Mouse (Mus musculus): ENCODE data around the gene Tenm2. TPM values are rescaled to one million over a fixed set of nuclear protein-coding genes. Genes with fewer than 3 reads are reported as not detected.

Gene Tenm2
- polyA plus RNA-seq, 1 experiment from 2014 or later: 0.95 TPM

DNA sequence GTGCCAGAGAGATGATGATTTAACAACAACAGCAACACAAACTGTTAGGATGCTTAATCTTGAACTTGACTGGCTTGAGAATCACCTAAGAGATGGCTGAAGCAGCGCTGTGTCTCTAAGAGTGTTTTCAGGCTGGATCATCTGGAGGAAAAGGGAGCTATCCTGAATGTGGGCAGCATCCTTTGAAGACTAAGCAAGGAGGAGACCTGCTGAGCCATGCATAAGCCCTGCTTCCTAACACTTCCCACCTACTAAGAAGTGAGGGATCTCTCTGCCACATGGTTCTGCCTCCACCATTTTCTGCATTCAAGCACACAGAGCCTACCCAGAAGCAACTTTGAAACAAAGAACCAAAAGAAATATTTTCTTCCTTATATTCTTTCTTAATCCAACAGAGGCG, 532.9 kb downstream of the Tenm2 start:
- no peak overlapping the region for H3K4me3 ChIP-seq (ENCODE audit: low read length)
- no peak overlapping the region for H3K9ac ChIP-seq (ENCODE audit: low read depth, low read length)
- H3K4me1 ChIP-seq (ENCODE audit: control insufficient read depth, insufficient read depth, low read length): no peaks in the 10 kb centered on the region
- H3K9me3 ChIP-seq (ENCODE audit: control insufficient read depth, low read length): no peaks in the 10 kb centered on the region
- H3K27me3 ChIP-seq (ENCODE audit: control insufficient read depth, insufficient read depth, low read length): no peaks in the 10 kb centered on the region
- H3K4me2 ChIP-seq (replicated peaks; ENCODE audit: low read depth, low read length): no peak overlapping the region
- no peak for ATAC-seq (ENCODE audit: low FRiP score, low TSS enrichment)
- 77% methylated on average over 2 of the region's 2 CpGs for WGBS
- H3K36me3 ChIP-seq (ENCODE audit: control insufficient read depth, insufficient read depth, low read length): no peaks in the 10 kb centered on the region
- H3K27ac ChIP-seq (ENCODE audit: low read depth, low read length): no peak overlapping the region

GRCm38 (mm10) chr11:36700951-36701350, 534.8 kb downstream of the Tenm2 start:
- no peak overlapping the region for H3K27ac ChIP-seq (ENCODE audit: low read depth, low read length)
- no peaks in the 10 kb centered on the region for H3K9me3 ChIP-seq (ENCODE audit: control insufficient read depth, low read length)
- no peaks in the 10 kb centered on the region for H3K36me3 ChIP-seq (ENCODE audit: control insufficient read depth, insufficient read depth, low read length)
- H3K27me3 ChIP-seq (ENCODE audit: control insufficient read depth, insufficient read depth, low read length): no peaks in the 10 kb centered on the region
- H3K4me2 ChIP-seq (replicated peaks; ENCODE audit: low read depth, low read length): no peak overlapping the region
- H3K9ac ChIP-seq (ENCODE audit: low read depth, low read length): no peak overlapping the region
- H3K4me1 ChIP-seq (ENCODE audit: control insufficient read depth, insufficient read depth, low read length): no peaks in the 10 kb centered on the region
- 89% methylated on average over 3 of the region's 3 CpGs for WGBS
- no peak for ATAC-seq (ENCODE audit: low FRiP score, low TSS enrichment)
- no peak overlapping the region for H3K4me3 ChIP-seq (ENCODE audit: low read length)

DNA sequence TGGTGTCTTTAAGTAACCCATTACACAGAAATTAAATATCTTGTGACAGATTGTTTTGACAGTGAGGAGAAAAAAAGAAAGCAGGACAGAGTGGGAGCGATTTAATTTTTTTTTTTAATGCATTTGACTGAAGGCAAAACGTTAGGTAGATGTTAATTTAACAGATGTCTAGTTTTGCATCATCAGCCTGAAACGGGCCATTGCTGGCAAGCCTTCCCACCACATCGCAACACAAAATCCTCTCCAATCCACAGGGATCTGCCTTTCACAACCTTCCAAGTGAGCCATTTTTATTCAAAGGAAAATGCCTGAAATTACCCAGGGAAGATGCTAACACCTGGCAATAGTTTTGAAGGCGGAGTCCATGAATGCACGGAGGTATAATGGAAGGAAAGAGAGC, 535.6 kb downstream of the Tenm2 start:
- H3K9me3 ChIP-seq (ENCODE audit: control insufficient read depth, low read length): no peaks in the 10 kb centered on the region
- H3K4me3 ChIP-seq (ENCODE audit: low read length): no peak overlapping the region
- no peaks in the 10 kb centered on the region for H3K27me3 ChIP-seq (ENCODE audit: control insufficient read depth, insufficient read depth, low read length)
- WGBS: 90% methylated on average over 6 of the region's 6 CpGs
- no peak overlapping the region for H3K4me2 ChIP-seq (replicated peaks; ENCODE audit: low read depth, low read length)
- no peaks in the 10 kb centered on the region for H3K4me1 ChIP-seq (ENCODE audit: control insufficient read depth, insufficient read depth, low read length)
- no peak overlapping the region for H3K9ac ChIP-seq (ENCODE audit: low read depth, low read length)
- H3K27ac ChIP-seq (ENCODE audit: low read depth, low read length): no peak overlapping the region
- ATAC-seq (ENCODE audit: low FRiP score, low TSS enrichment): no peak
- no peaks in the 10 kb centered on the region for H3K36me3 ChIP-seq (ENCODE audit: control insufficient read depth, insufficient read depth, low read length)

DNA sequence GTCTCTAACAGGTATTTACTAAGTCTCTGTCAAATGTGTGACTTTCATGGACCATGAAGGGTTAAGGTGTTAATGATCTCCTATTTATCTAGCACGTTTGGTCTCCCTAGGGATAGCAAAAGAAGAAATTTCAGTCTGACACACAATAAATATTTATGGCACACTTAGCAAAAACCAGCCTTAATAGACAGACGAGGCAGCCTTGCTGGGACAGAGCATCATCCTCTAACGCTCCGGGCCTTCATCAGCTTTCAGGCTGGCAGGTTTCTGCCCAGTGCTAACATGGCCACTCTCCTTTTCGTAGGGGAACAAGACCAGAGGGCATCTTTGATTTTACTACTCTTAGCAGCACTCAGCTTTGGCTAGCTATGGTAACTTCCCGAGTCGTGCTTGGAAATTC, 537.5 kb downstream of the Tenm2 start:
- Histone ChIP-seq H3K27ac (ENCODE audit: low read depth, low read length) (no peak overlapping the region), H3K27me3 (ENCODE audit: control insufficient read depth, insufficient read depth, low read length) (no peaks in the 10 kb centered on the region), H3K9ac (ENCODE audit: low read depth, low read length) (no peak overlapping the region), H3K4me2 (replicated peaks; ENCODE audit: low read depth, low read length) (no peak overlapping the region), H3K4me1 (ENCODE audit: control insufficient read depth, insufficient read depth, low read length) (no peaks in the 10 kb centered on the region), H3K36me3 (ENCODE audit: control insufficient read depth, insufficient read depth, low read length) (no peaks in the 10 kb centered on the region), H3K4me3 (ENCODE audit: low read length) (no peak overlapping the region), H3K9me3 (ENCODE audit: control insufficient read depth, low read length) (no peaks in the 10 kb centered on the region)
- no peak for ATAC-seq (ENCODE audit: low FRiP score, low TSS enrichment)
- WGBS: 46% methylated on average over 7 of the region's 7 CpGs

GRCm38 (mm10) chr11:36697816-36698215, 537.9 kb downstream of the Tenm2 start:
- Histone ChIP-seq H3K4me1 (ENCODE audit: control insufficient read depth, insufficient read depth, low read length) (no peaks in the 10 kb centered on the region), H3K9me3 (ENCODE audit: control insufficient read depth, low read length) (no peaks in the 10 kb centered on the region), H3K4me3 (ENCODE audit: low read length) (no peak overlapping the region), H3K9ac (ENCODE audit: low read depth, low read length) (no peak overlapping the region), H3K4me2 (replicated peaks; ENCODE audit: low read depth, low read length) (no peak overlapping the region), H3K36me3 (ENCODE audit: control insufficient read depth, insufficient read depth, low read length) (no peaks in the 10 kb centered on the region), H3K27me3 (ENCODE audit: control insufficient read depth, insufficient read depth, low read length) (no peaks in the 10 kb centered on the region), H3K27ac (ENCODE audit: low read depth, low read length) (no peak overlapping the region)
- WGBS: 69% methylated on average over 8 of the region's 8 CpGs
- no peak for ATAC-seq (ENCODE audit: low FRiP score, low TSS enrichment)

DNA sequence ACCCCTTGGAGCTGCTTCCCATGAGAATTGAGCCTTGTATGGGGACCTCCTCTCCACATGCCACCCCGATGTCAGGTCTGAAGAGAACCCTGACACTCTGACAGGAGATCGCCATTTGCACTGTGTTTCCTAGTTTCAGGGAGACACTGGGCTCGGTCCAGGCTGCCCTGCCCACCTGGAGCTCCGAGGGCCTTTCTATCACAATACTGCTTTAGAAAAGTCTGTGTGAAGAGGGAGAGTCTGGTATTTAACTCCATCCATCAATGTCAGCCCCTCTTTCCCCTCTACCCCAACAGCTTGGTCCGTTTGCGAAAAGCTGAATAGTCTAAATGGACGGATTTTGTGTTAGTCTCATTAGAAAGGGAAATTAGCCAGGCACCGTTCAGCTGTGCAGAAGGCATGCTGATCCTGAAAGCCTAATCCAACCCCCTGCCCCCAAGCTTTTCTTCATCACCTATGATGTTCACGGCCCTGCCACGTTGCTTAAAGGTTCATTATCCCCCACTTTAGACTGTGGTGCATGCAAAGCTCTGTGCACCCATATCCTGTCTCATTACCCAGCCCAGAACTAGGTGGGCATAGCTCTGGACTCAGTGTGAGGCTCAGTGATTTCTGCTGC, 538.6 kb downstream of the Tenm2 start:
- 55% methylated on average over 10 of the region's 10 CpGs for WGBS
- no peak overlapping the region for H3K4me3 ChIP-seq (ENCODE audit: low read length)

GRCm38 (mm10) chr11:36694810-36695209, 541.0 kb downstream of the Tenm2 start:
- Histone ChIP-seq H3K27me3 (ENCODE audit: control insufficient read depth, insufficient read depth, low read length) (no peaks in the 10 kb centered on the region), H3K4me3 (ENCODE audit: low read length) (no peak overlapping the region), H3K9me3 (ENCODE audit: control insufficient read depth, low read length) (no peaks in the 10 kb centered on the region), H3K4me1 (ENCODE audit: control insufficient read depth, insufficient read depth, low read length) (no peaks in the 10 kb centered on the region), H3K27ac (ENCODE audit: low read depth, low read length) (no peak overlapping the region), H3K9ac (ENCODE audit: low read depth, low read length) (no peak overlapping the region), H3K36me3 (ENCODE audit: control insufficient read depth, insufficient read depth, low read length) (no peaks in the 10 kb centered on the region), H3K4me2 (replicated peaks; ENCODE audit: low read depth, low read length) (no peak overlapping the region)
- 79% methylated on average over 8 of the region's 8 CpGs for WGBS
- ATAC-seq (ENCODE audit: low FRiP score, low TSS enrichment): no peak

More for the DNA sequence above, 538.6 kb downstream of the Tenm2 start:
- H3K27me3 ChIP-seq (ENCODE audit: control insufficient read depth, insufficient read depth, low read length): no peaks in the 10 kb centered on the region
- H3K9ac ChIP-seq (ENCODE audit: low read depth, low read length): no peak overlapping the region
- ATAC-seq (ENCODE audit: low FRiP score, low TSS enrichment): no peak
- no peak overlapping the region for H3K4me2 ChIP-seq (replicated peaks; ENCODE audit: low read depth, low read length)
- no peaks in the 10 kb centered on the region for H3K9me3 ChIP-seq (ENCODE audit: control insufficient read depth, low read length)
- no peaks in the 10 kb centered on the region for H3K4me1 ChIP-seq (ENCODE audit: control insufficient read depth, insufficient read depth, low read length)
- H3K27ac ChIP-seq (ENCODE audit: low read depth, low read length): no peak overlapping the region
- no peaks in the 10 kb centered on the region for H3K36me3 ChIP-seq (ENCODE audit: control insufficient read depth, insufficient read depth, low read length)

- H3K4me2 ChIP-seq (replicated peaks; ENCODE audit: low read depth, low read length): no peak overlapping the region
- no peak overlapping the region for H3K27ac ChIP-seq (ENCODE audit: low read depth, low read length)
- H3K4me1 ChIP-seq (ENCODE audit: control insufficient read depth, insufficient read depth, low read length): no peaks in the 10 kb centered on the region
- no peak overlapping the region for H3K4me3 ChIP-seq (ENCODE audit: low read length)
- ATAC-seq (ENCODE audit: low FRiP score, low TSS enrichment): no peak
- no peaks in the 10 kb centered on the region for H3K9me3 ChIP-seq (ENCODE audit: control insufficient read depth, low read length)
- H3K9ac ChIP-seq (ENCODE audit: low read depth, low read length): no peak overlapping the region
- no peaks in the 10 kb centered on the region for H3K36me3 ChIP-seq (ENCODE audit: control insufficient read depth, insufficient read depth, low read length)
- no peaks in the 10 kb centered on the region for H3K27me3 ChIP-seq (ENCODE audit: control insufficient read depth, insufficient read depth, low read length)
- 84% methylated on average over 3 of the region's 3 CpGs for WGBS
Observed at GRCm38 (mm10) chr11:36692637-36693036, 543.1 kb downstream of the Tenm2 start.

DNA sequence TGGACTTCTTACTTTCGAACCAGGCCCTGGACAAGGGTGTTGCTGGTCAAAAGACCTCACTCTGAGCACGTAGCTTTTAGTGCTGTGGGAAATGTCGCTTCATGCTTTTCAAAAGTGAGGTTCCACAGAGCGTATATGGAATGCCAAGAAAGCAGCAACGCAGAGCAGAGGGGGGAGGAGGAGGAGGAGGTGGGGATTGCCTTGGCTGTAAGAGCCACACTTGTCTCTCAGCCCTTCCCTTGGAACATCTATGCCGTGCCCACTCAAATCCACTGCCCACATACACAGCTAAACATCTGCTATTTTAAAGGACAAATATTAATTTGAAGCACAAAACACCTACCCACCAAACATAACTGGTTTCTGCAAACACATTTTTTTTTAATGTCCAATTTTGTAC, 544.9 kb downstream of the Tenm2 start:
- Histone ChIP-seq H3K27ac (ENCODE audit: low read depth, low read length) (no peak overlapping the region), H3K9ac (ENCODE audit: low read depth, low read length) (no peak overlapping the region), H3K36me3 (ENCODE audit: control insufficient read depth, insufficient read depth, low read length) (no peaks in the 10 kb centered on the region), H3K4me1 (ENCODE audit: control insufficient read depth, insufficient read depth, low read length) (no peaks in the 10 kb centered on the region), H3K4me2 (replicated peaks; ENCODE audit: low read depth, low read length) (no peak overlapping the region), H3K9me3 (ENCODE audit: control insufficient read depth, low read length) (no peaks in the 10 kb centered on the region), H3K27me3 (ENCODE audit: control insufficient read depth, insufficient read depth, low read length) (no peaks in the 10 kb centered on the region), H3K4me3 (ENCODE audit: low read length) (no peak overlapping the region)
- no peak for ATAC-seq (ENCODE audit: low FRiP score, low TSS enrichment)
- WGBS: 76% methylated on average over 6 of the region's 6 CpGs
